Mouse (Mus musculus): ENCODE data around the gene Klf7.
A peak's percentile ranks its signal among the peaks of the same experiment; 100 is the strongest.
"Not testable (repeated sequence)": the region's sequence is repeated elsewhere in the genome, so short reads cannot be mapped to it uniquely, and the experiment has no call there.

Klf7 gene

DNA sequence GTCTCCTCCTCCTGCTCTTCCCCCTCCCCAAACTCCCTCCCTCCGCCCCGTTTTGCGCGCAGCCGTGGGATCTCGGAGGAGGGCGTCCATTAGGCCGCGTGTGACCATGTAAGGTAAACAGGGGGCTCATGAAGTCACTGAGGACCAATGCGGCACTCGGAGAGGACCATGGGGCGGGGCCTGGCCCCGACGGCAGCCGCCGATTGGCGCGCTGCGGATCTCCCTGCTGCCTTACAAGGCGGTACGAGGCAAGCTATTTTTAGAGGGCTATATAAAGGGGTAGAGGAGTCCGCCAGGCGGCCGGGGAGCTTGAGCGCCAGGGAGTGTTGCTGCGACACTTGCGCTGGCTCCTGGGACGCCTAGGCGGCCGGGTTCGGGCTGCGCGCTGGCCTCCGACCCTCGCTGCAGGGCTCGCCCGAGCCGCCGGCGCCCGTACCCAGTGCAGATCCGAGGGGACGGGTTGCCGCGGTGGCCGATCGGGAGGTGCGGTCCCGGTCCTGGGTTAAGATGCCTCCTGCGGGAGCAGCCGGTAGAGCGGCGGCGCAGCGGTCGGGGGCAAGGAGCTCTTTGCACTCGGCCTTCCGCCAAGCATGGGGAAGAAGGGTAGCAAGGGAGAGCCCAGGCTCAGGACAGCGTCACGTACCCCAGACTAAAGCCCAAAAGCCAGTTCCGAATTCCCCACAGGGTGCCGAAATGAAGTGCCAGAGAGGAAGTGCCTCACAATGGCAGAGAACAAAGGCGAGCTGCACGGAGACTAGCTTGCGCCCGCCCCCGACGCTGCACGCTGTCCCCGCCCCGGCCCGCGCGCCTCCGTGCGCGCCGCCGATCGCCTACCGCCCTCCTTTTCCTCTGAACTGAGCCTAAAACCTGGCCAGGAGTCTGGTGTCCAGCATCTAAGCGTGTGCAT lies at the start of gene Klf7:
Gene Klf7 (minus strand): TSS at position 724 of the 907 bp plus-strand sequence.
- DNase-seq (ENCODE audit: low spot score) = peak; percentile 98

DNA sequence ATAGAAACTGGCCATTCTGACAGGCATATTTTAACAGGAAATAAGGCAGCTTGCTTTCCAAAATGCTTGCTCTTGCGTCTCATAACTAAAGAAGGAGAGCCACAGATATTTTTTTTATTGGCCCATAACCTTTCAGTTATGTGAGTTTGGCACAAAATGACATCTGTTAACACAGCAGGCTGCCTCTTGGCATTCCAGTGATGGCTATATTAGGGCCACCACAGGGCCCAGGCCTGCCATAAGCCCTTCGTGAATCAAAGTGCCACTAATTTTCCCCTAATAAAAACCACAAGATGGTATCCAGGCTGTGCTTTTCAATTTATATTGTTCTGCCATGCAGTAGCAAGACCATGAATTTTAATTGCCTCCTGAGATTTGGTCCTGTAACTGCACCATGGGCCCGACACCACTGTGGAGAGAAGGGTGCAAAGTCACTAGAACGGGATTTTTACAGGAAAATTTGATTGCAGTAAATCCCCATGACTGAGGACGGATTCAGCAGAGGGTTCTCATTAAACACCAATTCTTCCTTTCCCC lies 42.5 kb upstream of the Klf7 start:
- DNase-seq (ENCODE audit: low spot score) = no peak

DNA sequence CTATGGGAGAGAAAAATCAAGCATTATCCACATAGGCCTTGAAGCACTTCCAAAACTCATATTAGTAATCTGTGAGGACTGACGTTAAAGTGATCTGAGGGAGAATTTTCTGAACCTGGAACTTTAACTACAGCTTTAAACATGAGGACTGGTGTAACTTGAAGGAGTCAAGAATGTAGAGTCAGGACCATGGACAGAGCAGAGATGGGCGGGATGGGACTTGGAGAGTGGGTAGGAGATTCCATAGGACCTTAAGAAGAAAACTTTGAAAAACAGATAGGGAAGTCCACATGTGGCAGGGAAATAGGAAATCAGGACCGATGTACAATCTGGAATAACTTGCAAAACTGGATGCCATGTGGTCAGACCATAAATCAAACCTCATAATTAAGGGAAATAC lies 36.7 kb upstream of the Klf7 start:
- peak; percentile 51 for DNase-seq (ENCODE audit: low spot score)

DNA sequence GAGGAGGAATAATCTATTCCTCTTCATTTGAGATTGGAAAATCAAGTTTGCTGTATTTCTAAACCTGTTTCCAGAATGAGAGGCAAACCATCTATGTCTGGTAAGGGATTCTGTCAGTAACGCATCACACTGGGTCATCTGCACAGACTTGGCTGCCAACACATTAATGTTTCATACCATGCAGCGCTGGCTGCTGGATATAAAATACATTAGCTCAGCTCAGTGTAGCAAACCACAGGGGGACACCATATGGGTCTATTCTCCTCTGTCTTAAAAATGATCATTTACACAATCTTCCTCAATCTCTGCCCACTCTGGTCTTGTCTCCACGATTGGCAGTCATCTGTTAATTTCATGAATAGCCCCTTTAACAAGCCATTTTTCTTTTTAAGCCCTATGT lies 27.1 kb upstream of the Klf7 start:
- no peak for DNase-seq (ENCODE audit: low spot score)

DNA sequence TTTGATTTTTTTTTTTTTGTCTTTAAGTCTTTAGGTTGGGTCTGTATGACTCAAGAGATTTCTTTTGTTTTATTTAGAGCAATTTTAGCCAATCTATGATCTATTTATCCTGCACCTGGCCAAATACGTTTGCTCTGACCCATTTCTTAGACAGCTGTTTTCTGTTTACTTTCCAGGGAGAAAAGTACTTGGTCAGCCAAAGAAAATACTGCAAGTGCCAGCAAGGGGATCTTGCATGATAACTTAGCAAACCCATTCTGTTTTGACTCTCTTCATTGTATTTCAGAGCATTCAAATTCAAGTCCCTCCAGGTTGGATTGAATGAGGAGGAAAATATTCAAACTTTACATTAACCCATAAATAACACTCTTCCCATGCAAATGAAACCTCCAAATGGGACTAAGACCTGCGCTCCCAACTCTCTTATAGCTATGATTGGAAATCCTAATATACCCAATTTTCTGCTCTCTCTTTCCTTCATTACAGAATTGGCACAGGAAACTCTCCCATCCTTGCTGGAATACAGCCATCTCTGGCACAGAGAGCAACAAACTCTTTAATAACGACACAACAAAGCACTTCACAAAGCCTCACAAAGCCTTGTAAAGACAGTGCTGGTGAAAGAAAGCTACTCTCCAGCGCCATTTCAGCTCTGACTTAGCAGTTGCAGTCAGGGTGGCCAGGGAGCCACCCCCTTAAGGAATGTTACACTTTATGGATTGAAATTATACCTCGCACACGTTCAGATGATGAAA lies 20.8 kb upstream of the Klf7 start:
- DNase-seq (ENCODE audit: low spot score) = peak; percentile 61

DNA sequence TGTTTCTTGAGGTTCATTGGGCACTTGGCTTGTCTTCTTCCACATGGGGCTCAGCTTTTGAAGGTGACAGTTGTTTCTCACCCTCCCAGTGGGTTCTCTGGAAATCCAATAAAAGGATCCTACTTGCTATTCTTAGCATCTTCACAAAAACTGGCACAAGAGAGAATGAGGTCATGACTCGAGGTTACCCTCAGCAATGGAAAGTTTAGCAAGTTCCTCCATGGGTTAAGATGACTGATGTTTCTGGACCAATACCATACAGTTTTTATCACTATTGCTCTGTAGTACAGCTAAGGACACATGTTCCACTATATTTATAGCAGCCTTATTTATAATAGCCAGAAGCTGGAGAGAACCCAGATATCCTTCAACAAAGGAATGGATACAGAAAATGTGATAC lies 12.4 kb upstream of the Klf7 start:
- DNase-seq (ENCODE audit: low spot score) = no peak

DNA sequence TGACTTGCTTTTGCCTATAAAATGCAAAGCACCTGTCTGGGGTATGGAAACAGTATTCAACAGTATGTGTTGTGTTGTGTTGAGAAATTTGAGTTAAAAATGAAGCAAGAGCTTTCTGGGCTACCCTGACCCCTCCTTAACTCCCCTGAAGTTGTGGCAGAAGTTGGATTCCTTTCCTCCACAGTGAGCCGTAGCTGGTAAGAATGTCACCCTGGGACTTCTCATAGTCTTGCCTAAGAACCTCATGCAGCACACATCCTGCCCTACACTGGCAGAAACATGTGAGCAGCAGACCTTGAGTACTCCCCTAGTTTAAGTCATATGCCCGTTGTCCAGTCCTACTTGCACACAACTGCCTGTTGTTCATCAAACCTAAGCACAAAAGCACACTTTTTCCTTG lies 4.7 kb upstream of the Klf7 start:
- DNase-seq (ENCODE audit: low spot score) = peak; percentile 26

DNA sequence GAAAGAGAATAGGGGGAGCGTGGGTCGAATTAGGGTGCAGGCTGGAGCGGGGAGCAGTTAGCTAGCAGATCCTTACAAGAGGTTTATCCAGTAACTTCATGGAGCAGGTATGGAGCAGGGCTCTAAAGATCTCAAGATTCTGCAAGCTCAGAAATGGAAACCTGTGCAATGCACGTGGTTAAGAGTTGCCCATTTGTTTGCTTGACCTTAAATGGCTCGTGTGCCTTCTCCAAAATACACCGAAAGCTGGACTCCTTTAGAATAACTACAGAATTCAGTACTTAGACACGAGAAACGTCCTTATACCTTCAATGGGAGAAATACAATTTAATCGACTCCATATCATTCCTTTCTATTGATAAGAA lies 366 bp upstream of the Klf7 start:
- no peak for DNase-seq (ENCODE audit: low spot score)

DNA sequence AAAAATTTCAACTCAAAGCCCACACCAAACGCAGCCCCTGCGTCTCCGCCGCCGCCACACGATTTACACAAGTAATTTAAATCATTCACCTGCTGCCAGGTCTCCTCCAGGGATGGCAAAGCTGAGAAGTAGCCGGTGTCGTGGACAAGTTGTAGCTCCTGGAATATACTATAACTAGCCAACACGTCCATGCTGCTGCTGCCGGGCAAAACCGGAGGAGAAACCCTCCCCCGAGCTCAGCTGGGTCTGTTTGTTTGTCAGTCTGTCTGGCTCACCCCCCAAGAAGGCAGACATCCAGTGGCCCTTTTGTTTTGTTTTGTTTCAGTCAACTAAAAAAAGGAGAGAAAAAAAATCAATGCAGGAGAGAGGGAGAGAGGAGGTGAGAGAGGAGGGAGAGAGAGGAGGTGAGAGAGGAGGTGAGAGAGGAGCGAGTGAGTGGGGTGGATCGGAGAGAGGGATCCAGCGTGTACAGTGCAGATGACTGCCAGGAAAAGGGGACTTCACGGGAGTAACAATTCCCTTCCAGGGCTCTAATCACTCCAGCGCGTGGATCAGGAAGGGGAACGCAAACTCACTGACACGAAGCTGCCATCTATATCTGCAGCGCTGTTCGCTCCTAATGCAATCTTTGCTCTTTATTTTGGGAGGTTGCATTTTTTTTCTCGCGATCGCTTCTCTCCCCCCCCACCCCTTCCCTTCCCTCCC lies 1.1 kb downstream of the Klf7 start:
- DNase-seq (ENCODE audit: low spot score) = no peak

DNA sequence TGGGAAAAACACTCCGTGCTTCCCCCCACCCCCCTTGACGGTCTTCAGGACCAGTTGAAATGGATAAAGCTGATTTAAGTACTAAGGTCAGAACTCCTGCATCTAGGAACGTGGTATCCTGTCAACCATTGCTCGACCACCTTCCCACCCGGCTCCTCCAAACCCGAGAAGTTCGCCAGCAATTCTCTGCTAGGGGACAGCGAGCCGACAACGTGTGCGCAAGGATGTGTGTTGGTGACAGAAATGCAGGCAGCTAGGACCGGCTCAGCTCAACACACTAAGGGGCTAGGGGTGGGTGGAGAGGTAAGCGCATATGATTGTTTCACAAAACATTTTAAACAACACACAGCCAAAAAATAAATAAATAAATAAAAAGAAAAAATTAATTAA lies 1.7 kb downstream of the Klf7 start:
- peak; percentile 51 for DNase-seq (ENCODE audit: low spot score)

DNA sequence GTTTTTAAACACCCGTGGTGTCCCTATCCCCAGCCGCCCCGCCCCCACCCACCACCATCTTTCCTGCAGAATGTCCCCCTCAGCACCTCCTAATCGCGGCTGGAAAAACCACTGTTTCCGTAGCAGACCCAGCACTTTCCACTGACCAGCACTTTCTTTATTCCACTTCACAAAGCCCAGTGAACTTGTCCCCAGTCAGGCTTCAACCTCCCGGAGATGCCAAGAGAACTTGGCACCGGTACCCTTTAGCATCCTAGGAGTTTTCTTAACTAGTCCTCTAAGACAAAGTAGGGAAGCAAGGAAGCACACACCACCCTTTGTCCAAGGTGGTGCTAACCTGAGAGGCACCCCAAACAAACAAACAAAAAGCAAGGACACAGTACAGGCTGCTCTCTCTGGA lies 2.2 kb downstream of the Klf7 start:
- DNase-seq (ENCODE audit: low spot score) = peak; percentile 86

DNA sequence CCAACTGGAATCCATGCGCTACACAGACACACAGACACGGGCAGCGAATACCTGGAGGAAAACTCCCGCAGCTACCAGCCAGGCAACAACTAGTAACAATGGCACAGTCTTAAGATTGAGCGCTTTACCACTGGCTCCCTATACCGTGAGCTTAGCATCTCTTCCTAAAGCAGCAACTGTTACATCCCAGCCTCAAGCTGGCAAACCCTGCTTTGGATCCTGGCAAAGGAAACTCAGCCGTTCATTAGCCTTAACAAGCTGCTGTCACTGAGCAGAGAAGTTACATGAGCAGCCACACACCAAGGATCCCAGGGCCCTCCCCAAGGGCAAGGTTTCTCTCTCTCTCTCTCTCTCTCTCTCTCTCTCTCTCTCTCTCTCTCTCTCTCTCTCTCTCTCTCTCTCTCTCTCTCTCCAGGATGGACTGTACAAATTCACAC lies 2.7 kb downstream of the Klf7 start:
- DNase-seq (ENCODE audit: low spot score) = peak; percentile 59

DNA sequence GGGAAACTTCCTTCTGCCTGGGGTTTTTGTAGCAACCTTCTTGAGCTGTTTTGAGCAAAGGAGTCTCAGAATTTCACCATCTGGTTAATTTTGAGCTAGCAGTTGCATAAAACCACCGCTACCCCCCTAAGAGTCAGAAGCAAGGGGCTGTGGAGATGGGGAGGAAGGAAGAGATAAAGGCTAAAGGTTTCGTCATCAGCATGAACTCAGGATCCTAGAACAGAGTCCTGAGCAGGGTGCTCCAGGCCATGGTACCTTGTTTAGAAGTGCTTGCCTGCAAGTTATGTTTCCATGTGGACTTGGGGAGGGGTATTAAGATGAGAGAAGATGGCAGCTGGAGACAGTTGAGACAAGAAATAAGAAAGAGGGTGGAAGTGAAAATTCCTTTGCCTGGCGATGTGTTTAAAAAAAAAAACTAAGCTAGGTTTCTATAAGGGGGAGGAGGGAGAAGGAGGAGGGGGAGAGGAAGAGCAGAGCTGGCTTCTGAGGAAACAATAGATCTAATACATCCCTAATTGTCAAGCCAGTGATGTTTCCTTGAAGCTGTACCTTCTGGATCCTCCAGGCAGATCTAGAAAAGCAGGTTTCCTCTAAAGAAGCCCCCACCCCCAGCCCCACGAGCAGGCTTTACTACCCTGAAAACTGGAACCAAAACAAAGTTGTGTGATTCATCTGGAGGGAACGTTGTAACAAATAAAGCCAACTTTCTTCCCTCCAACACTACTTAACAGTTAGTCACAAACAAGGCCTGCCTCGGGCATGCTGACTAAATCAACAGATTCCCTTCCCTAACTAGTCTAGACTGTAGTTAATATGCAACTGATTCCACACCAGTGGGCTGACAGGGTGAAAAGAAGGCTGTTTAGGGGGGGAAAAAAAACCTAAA lies 3.6 kb downstream of the Klf7 start:
- peak; percentile 37 for DNase-seq (ENCODE audit: low spot score)

DNA sequence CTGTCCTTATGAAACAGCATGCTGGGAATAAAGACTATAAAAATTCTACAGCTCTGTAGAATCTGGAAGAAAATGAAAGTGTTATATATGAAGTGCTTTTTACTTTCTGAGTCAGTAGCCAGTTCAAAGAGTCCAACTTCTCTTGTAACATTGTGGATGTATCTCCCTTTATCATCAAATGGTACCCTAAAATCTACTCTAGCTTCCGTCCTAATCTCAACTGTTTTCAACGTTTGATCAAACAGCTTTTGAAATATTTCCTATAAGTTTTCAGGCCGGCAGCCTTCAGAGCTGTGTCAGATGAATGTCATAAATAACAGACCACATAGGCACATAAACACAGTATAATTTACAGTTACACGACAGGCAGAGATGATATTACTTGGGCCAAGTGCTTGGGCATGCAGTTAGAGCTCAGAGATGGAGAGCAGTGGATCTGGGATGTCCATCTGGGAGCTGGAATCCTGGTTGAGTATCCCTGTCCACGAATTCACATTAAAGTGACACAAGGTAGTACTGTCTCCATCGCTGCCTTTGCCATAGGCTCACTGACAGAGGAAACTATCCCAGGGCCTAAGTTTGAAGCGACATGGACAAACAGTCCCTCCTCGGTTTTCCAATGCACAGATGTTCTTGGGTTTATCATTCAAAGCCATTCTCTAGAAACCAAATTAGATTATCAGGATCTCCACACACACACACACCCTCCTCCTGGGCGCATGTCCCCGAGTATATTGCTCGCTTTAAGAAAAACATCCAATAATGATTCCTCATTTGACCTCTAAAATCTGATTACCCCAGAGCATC lies 4.4 kb downstream of the Klf7 start:
- no peak for DNase-seq (ENCODE audit: low spot score)

DNA sequence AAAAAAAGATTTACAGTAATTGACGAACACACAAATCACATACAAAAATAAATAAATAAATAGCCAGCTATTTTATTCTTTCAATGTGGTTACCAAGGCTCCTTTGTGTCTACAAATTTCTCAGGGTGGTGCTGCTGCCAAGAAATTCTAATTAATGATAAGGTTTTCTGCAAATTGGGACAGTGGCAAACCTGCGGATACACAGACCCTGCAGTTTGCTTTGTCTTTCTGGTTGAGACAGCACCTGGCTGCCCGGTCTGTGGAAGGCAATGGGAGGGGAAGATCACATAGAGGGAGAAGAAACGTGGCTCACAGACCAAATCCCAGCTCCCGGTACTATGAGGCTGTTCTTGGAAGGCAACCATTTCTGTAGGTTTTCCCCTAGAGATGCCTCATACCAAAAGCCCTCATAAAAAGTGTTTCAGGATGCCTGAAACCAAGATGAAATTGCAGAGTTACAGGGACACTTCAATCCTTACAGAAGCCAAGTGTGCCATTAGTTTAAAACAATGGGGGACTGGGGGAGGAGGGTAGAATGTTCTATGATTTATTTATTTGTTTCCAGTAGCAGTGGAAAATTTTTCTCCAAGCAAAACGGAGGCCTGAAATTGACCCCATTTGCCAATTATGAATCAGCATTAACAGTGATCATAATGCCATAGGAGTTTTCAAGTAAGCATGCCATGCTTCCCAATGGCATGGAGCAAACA lies 5.2 kb downstream of the Klf7 start:
- DNase-seq (ENCODE audit: low spot score) = no peak

DNA sequence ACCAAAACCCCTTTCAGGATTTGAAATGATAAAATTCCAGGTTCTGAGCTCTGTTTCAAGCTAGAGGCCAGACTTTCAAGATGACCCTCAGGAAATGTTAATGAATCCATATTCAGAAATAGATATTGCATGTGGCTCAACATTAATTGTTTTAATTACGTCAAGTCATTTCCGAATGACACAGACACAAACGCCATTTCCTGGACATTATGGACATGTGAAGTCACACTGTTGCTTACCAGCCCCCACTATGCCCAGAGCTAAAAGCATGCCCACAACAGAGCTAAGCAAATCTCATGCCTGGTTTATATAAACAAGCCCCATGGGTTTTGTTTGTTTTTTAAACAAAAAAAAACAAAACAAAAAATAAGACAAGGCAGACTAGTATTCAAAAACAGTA lies 7.5 kb downstream of the Klf7 start:
- no peak for DNase-seq (ENCODE audit: low spot score)

DNA sequence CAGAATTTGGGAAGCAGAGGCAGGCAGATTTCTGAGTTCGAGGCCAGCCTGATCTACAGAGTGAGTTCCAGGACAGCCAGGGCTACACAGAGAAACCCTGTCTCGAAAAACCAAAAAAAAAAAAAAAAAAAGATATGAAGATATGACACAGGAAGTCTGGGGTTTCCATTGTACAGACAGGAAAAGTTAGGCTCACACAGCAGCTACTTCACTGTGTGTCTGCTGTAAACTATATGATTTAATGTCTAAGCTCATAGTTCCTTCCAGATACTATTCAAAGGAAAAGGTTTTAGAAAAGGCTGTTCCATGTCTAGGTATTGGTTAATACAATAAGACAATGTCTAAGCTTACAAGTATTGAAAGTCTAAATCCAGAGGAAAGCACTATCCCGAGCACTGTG lies 13.4 kb downstream of the Klf7 start:
- not testable (repeated sequence) for DNase-seq (ENCODE audit: low spot score)

DNA sequence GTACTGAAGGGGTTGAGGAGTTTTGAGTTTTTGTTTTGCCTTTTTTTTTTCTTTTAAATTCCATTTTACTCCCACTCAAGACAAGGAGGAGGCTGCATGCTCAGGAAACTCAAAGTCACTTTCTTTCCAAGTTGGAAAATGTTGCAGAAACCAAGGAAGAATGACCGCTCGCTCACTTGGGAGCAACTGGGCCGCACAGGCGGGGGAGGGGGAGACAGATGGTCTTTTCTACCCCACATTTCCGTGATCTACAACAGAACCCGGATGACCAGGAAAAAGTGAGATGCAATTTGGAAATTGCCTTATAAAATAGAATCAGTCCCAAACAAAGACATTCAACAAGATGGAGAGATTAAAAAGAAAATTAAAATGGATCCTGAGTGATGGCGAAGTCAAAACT lies 14.6 kb downstream of the Klf7 start:
- no peak for DNase-seq (ENCODE audit: low spot score)

DNA sequence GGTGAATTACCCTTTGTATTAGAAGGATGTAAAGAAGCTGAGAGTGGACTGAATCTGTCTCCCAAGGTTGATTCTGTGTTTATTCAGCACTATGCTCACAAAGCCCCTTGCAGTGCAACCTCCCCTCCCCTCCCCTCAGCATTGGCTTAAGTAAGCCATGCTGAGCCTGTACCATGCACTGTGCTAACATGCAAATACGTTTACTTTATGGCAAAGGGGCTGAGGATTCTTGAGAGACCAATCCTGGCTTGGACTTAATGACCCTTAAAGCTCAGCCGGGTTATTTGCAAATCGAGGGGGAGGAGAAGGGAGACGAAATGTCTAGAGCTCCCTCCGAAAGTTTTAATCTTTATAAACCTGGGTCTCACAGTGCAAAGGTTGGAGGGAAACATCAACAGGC lies 16.0 kb downstream of the Klf7 start:
- no peak for DNase-seq (ENCODE audit: low spot score)

DNA sequence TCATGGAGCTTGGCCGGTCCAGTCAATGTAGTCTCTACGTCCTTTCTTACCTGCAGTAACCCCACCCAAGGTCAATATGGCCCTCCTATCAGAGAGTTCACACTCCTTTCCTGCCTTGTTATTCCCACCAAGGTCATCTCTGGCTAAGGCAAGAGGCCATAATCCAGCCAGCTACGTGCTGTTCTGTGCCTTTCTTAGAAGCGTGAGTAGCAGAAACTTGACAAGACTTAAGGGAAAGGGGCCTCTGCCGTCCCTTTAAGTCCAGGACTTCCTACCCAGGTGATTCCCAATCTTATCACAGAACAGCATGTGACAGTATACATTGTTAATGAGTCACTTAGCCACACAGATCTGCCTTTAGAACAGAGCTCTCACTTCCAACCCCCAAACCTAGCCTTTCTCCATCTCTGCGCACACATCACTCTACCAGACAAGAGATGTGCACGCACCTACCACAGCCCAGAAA lies 16.9 kb downstream of the Klf7 start:
- DNase-seq (ENCODE audit: low spot score) = no peak
